Mouse (Mus musculus) myocyte (in vitro differentiated cells): ENCODE measurements around the gene Arl8a. TPM values are rescaled to one million over a fixed set of nuclear protein-coding genes. Genes with fewer than 3 reads are reported as not detected.
A peak's percentile ranks its signal among the peaks of the same experiment; 100 is the strongest.
"Not testable (repeated sequence)": the region's sequence is repeated elsewhere in the genome, so short reads cannot be mapped to it uniquely, and the experiment has no call there.

Experiments used
- H3K27me3 ChIP-seq: one replicate; pipeline ENCODE4 v1.6.1; 2011; ENCODE audit not compliant: control insufficient read depth, insufficient read depth, insufficient read length
- H3K36me3 ChIP-seq: one replicate; pipeline ENCODE4 v1.6.1; 2011; ENCODE audit not compliant: control insufficient read depth, insufficient read depth
- H3K4me2 ChIP-seq: one replicate; pipeline ENCODE4 v1.6.1; 2011; ENCODE audit warnings: low read depth, control low read depth
- H3K4me3 ChIP-seq: one replicate; pipeline ENCODE4 v1.5.1; 2011; ENCODE audit warnings: mild to moderate bottlenecking, control low read depth, moderate library complexity
- H3K79me2 ChIP-seq: one replicate; pipeline ENCODE4 v1.6.1; 2011; ENCODE audit not compliant: control insufficient read depth, insufficient read depth
- H3ac ChIP-seq: one replicate; pipeline ENCODE4 v1.6.1; 2011; ENCODE audit not compliant: control insufficient read depth, insufficient read length
- CEBPB ChIP-seq: IDR thresholded peaks from 2 replicates; pipeline ENCODE4 v1.6.1; 2011; ENCODE audit warnings: mild to moderate bottlenecking, moderate library complexity; ENCODE audit not compliant: poor library complexity, insufficient read depth, severe bottlenecking
- E2F4 ChIP-seq: IDR thresholded peaks from one replicate; pipeline ENCODE4 v1.6.1; 2011; ENCODE audit warnings: mild to moderate bottlenecking, control low read depth, moderate library complexity; ENCODE audit not compliant: insufficient read depth
- MAX ChIP-seq: IDR thresholded peaks from one replicate; pipeline ENCODE4 v1.6.1; 2011; ENCODE audit warnings: low read depth, mild to moderate bottlenecking, control low read depth
- MYOD1 ChIP-seq, 3 experiments: IDR thresholded peaks; one replicate each; pipeline ENCODE4 v1.6.1; 2011; ENCODE audit warnings: control low read depth in 2 of 3, low read depth in 2 of 3, mild to moderate bottlenecking in 2 of 3, moderate library complexity in 1 of 3; ENCODE audit not compliant: insufficient read length in 2 of 3, control insufficient read depth in 1 of 3
- MYOG ChIP-seq, 3 experiments: IDR thresholded peaks; one replicate each; pipeline ENCODE4 v1.6.1; 2011; ENCODE audit warnings: control low read depth in 2 of 3, low read depth in 2 of 3, mild to moderate bottlenecking in 2 of 3; ENCODE audit not compliant: insufficient read length in 2 of 3, control insufficient read depth in 1 of 3, insufficient read depth in 1 of 3
- POLR2A ChIP-seq: IDR thresholded peaks from one replicate; pipeline ENCODE4 v1.6.1; 2011; ENCODE audit warnings: low read depth, mild to moderate bottlenecking, control low read depth, moderate library complexity; ENCODE audit not compliant: insufficient read length
- POLR2AphosphoS2 ChIP-seq: IDR thresholded peaks from one replicate; pipeline ENCODE4 v1.6.1; 2011; ENCODE audit warnings: low read depth, control low read depth; ENCODE audit not compliant: insufficient read length
- REST ChIP-seq: IDR thresholded peaks from one replicate; pipeline ENCODE4 v1.6.1; 2011; ENCODE audit warnings: mild to moderate bottlenecking, control low read depth, moderate library complexity; ENCODE audit not compliant: insufficient read depth, insufficient read length
- SRF ChIP-seq: IDR thresholded peaks from one replicate; pipeline ENCODE4 v1.6.1; 2011; ENCODE audit warnings: low read depth; ENCODE audit not compliant: control insufficient read depth, insufficient read length
- TCF12 ChIP-seq: IDR thresholded peaks from one replicate; pipeline ENCODE4 v1.6.1; 2011; ENCODE audit warnings: mild to moderate bottlenecking, control low read depth; ENCODE audit not compliant: poor library complexity, insufficient read depth, severe bottlenecking
- TCF3 ChIP-seq: IDR thresholded peaks from one replicate; pipeline ENCODE4 v1.6.1; 2011; ENCODE audit warnings: low read depth, control low read depth; ENCODE audit not compliant: insufficient read length
- USF1 ChIP-seq: IDR thresholded peaks from one replicate; pipeline ENCODE4 v1.6.1; 2011; ENCODE audit warnings: low read depth, mild to moderate bottlenecking, control low read depth, moderate library complexity
- polyA plus RNA-seq: library from polyadenylated mRNA; unstranded; fragments of >200 nt; fragmentation: generic; extraction: Trizol; gene quantifications from one replicate; pipeline ENCODE4 v1.2.1, GENCODE M21; 2012; ENCODE audit warnings: missing spikeins

The Arl8a gene
- polyA plus RNA-seq, 1 experiment, result 61.2 TPM

DNA sequence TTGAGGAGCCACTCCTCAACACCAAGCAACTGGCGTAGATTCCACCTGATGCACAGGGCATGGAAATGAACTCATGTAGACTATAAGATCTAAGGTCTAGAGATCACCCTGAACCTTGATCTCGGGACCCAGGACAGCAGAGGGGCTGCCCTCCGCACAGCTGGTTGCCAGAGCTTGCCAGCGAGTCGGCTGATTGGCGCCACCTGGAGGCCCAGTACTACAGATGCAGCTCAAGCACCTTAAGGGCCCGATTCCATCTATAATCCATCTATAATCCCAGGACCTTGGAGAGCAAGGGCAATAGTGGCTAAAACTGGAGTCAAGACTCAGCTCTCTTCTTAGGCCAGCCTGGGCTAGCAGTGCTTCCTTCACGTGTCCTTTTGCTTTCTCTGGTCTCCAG is 40.7 kb upstream of the Arl8a start:
- Histone ChIP-seq H3ac (no peak overlapping the region), H3K36me3 (no peaks in the 10 kb centered on the region), H3K79me2 (no peaks in the 10 kb centered on the region), H3K4me2 (peak overlapping the region; percentile 75), H3K27me3 (peaks cover 10% of the 10 kb centered on the region), H3K4me3 (no peak overlapping the region)
- peak in 2 of 3 experiments; percentile 5 to 20 for TF ChIP-seq MYOD1 (IDR thresholded peaks at IDR 0.05; ENCODE audit: control insufficient read depth in 1 of 3, insufficient read length in 2 of 3, low read depth in 2 of 3)
- no peak for TF ChIP-seq MAX
- peak in 1 of 3 experiments; percentile 31 for TF ChIP-seq MYOG (IDR thresholded peaks at IDR 0.05; ENCODE audit: control insufficient read depth in 1 of 3, insufficient read depth in 1 of 3, insufficient read length in 2 of 3, low read depth in 2 of 3)

GRCm38 (mm10) chr1:135108611-135109010 is 38.0 kb upstream of the Arl8a start:
- H3K27me3 ChIP-seq, result peaks cover 10% of the 10 kb centered on the region
- no peak for TF ChIP-seq E2F4
- H3ac ChIP-seq, result no peak overlapping the region
- H3K4me2 ChIP-seq, result no peak overlapping the region
- no peaks in the 10 kb centered on the region for H3K79me2 ChIP-seq
- H3K36me3 ChIP-seq, result no peaks in the 10 kb centered on the region
- H3K4me3 ChIP-seq, result no peak overlapping the region

DNA sequence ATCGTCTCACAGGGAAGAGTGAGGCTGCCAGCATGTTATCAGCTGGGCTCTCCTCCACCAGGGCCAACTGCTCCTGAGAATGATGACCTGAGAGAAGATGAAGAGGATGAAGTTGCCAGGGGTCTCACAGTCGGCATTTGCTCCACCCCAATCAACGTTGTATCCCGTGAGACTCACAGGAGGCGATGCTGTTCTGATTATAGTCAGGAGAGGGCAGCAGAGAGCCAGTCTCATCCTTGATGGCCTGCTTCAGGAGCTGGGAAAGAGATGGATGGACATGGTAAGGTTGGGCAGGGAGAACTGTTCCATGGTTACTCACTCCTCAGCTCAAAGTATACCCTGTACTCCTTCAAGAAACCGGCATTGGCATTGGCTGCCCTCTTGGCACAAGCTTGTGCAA is 36.5 kb upstream of the Arl8a start:
- TF ChIP-seq CEBPB (no peak), MYOD1 (IDR thresholded peaks at IDR 0.05; ENCODE audit: control insufficient read depth in 1 of 3, insufficient read length in 2 of 3, low read depth in 2 of 3) (no peak), REST (no peak), TCF3 (no peak), TCF12 (no peak), MYOG (IDR thresholded peaks at IDR 0.05; ENCODE audit: control insufficient read depth in 1 of 3, insufficient read depth in 1 of 3, insufficient read length in 2 of 3, low read depth in 2 of 3) (no peak), POLR2A (no peak)
- H3K4me2 ChIP-seq, result no peak overlapping the region
- H3K79me2 ChIP-seq, result no peaks in the 10 kb centered on the region
- H3K27me3 ChIP-seq, result peaks cover 1% of the 10 kb centered on the region
- no peaks in the 10 kb centered on the region for H3K36me3 ChIP-seq
- no peak overlapping the region for H3ac ChIP-seq
- no peak overlapping the region for H3K4me3 ChIP-seq

GRCm38 (mm10) chr1:135111271-135111670 is 35.4 kb upstream of the Arl8a start:
- not testable (repeated sequence) for H3K36me3 ChIP-seq, H3K4me2 ChIP-seq, H3K4me3 ChIP-seq, H3ac ChIP-seq, H3K27me3 ChIP-seq, H3K79me2 ChIP-seq
- peak in 2 of 3 experiments; percentile 10 to 57 for TF ChIP-seq MYOD1 (IDR thresholded peaks at IDR 0.05; ENCODE audit: control insufficient read depth in 1 of 3, insufficient read length in 2 of 3, low read depth in 2 of 3)
- TF ChIP-seq MYOG (IDR thresholded peaks at IDR 0.05; ENCODE audit: control insufficient read depth in 1 of 3, insufficient read depth in 1 of 3, insufficient read length in 2 of 3, low read depth in 2 of 3), result peak in 1 of 3 experiments; percentile 76

DNA sequence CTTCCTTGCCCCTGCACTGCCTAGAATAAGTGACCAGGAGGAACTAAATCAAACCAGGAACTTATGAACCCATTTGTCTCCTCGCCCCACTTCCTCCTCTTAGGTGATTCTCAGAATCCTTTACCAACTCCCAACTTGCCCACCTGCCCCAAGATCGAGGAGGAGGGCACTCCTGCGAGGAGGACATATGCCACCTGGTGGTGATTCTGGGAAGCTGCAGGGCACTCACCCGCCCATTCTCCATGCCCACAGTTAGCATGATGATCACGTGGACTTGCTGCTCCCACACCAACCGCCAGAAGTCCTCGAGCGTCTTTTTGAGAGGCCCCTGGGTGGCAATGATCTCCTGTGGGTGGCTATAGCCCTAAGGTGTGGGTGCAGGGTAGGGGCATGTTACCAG is 34.0 kb upstream of the Arl8a start:
- Histone ChIP-seq H3K36me3 (no peaks in the 10 kb centered on the region), H3ac (no peak overlapping the region), H3K79me2 (no peaks in the 10 kb centered on the region), H3K4me3 (no peak overlapping the region), H3K4me2 (no peak overlapping the region), H3K27me3 (no peaks in the 10 kb centered on the region)
- TF ChIP-seq E2F4, result no peak
- TF ChIP-seq USF1, result peak; percentile 79
- no peak for TF ChIP-seq POLR2A
- no peak for TF ChIP-seq SRF

GRCm38 (mm10) chr1:135124573-135125363 is 21.9 kb upstream of the Arl8a start:
- no peaks in the 10 kb centered on the region for H3K36me3 ChIP-seq
- H3K79me2 ChIP-seq, result no peaks in the 10 kb centered on the region
- no peaks in the 10 kb centered on the region for H3K27me3 ChIP-seq
- H3K4me3 ChIP-seq, result no peak overlapping the region
- no peak overlapping the region for H3K4me2 ChIP-seq
- no peak for TF ChIP-seq USF1
- no peak for TF ChIP-seq MYOD1 (IDR thresholded peaks at IDR 0.05; ENCODE audit: control insufficient read depth in 1 of 3, insufficient read length in 2 of 3, low read depth in 2 of 3)
- TF ChIP-seq POLR2A, result no peak
- no peak for TF ChIP-seq MYOG (IDR thresholded peaks at IDR 0.05; ENCODE audit: control insufficient read depth in 1 of 3, insufficient read depth in 1 of 3, insufficient read length in 2 of 3, low read depth in 2 of 3)
- no peak for TF ChIP-seq MAX
- TF ChIP-seq POLR2AphosphoS2, result no peak
- TF ChIP-seq TCF12, result no peak
- no peak for TF ChIP-seq TCF3
- no peak for TF ChIP-seq E2F4
- TF ChIP-seq CEBPB, result no peak
- TF ChIP-seq REST, result no peak
- no peak for TF ChIP-seq SRF
- H3ac ChIP-seq, result no peak overlapping the region
